Mouse (Mus musculus): ENCODE data around the gene Tagln2. TPM values are rescaled to one million over a fixed set of nuclear protein-coding genes. Genes with fewer than 3 reads are reported as not detected.

Tagln2 gene
- total and polyA plus RNA-seq, 3 experiments: 100 to 581 (median 332) TPM

DNA sequence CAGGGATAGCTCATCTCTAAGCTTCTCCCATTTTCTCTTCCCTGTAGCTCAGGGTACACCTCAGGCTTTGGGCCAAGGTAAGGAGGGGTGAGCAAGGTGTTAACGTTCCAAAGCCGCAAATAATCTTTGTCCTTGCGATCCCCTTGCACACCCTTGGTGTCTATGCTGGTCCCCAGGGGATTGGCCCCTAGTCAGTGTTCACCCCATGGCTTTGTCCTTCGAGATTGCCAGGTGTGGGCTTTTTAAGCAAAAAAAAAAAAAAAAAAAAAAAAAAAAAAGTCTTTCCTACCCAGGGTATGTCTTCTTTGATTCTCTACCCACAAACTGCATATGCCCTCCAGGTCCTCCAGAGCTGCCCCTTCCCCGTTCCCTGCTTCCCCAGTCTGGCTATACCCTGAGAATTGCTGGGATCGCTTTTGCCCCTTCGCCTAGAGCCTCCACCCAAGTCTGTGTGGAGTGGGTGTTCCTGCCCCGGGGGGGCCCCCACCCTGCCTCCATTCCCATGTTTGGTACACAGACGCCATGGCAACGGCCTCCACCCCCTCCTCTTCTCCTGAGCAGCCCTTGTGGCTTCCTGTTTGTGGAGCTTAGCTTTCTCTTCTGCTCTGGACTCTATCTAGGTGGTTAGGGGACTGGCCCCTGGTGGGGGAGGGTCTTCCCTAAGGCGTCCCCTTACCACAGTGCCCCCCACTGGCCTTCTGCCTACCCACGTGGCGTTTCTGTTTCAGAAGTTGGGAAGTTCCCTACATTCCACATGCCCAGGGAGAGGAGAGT lies 1.7 kb downstream of the Tagln2 start:
- H3K79me2 ChIP-seq (ENCODE audit: control insufficient read depth, insufficient read depth, low read length, poor library complexity): peaks cover 43% of the 10 kb centered on the region
- H3K36me3 ChIP-seq (ENCODE audit: control insufficient read depth in 1 of 2, insufficient read depth in 2 of 2, low read length in 2 of 2): peaks cover 0 to 25% of the 10 kb centered on the region in 2 experiments; a peak in 2 of 4 replicates
- peaks cover 9 to 37% of the 10 kb centered on the region in 2 experiments for H3K4me1 ChIP-seq (ENCODE audit: control insufficient read depth in 1 of 2, insufficient read depth in 2 of 2, low read length in 2 of 2)
- no peaks in the 10 kb centered on the region for H3K27me3 ChIP-seq (ENCODE audit: control insufficient read depth in 1 of 2, insufficient read depth in 2 of 2, low read length in 2 of 2)
- H3K9me3 ChIP-seq (replicated peaks; ENCODE audit: insufficient read depth, low read length): no peaks in the 10 kb centered on the region
- peak overlapping the region; percentile 78 for H3K27ac ChIP-seq (ENCODE audit: control insufficient read depth, low read depth, low read length)
- peak overlapping the region; percentile 65 to 91 for H3K4me3 ChIP-seq (ENCODE audit: control insufficient read depth in 1 of 2, insufficient read depth in 1 of 2, low read depth in 2 of 2, low read length in 2 of 2)
- peak; percentile 62 for DNase-seq (ENCODE audit: low read depth, low spot score)
- TF ChIP-seq ZNF384 (IDR thresholded peaks at IDR 0.05; ENCODE audit: low read depth, low read length) (peak; percentile 29; the same call in 1 of the 2 replicates), ELF1 (IDR thresholded peaks at IDR 0.05; ENCODE audit: low read depth, low read length) (0 out of 2 replicates have a peak, but pooled peaks have one; percentile 35), GABPA (IDR thresholded peaks at IDR 0.05; ENCODE audit: low read depth, low read length) (no peak), MXI1 (IDR thresholded peaks at IDR 0.05; ENCODE audit: low read depth, low read length) (peak; percentile 53), MYB (IDR thresholded peaks at IDR 0.05; ENCODE audit: low read depth, low read length) (no peak), UBTF (IDR thresholded peaks at IDR 0.05; ENCODE audit: borderline replicate concordance, insufficient read depth, low read depth, low read length) (0 out of 2 replicates have a peak, but pooled peaks have one; percentile 32), NELFE (IDR thresholded peaks at IDR 0.05; ENCODE audit: low read depth, low read length) (no peak), BHLHE40 (IDR thresholded peaks at IDR 0.05; ENCODE audit: borderline replicate concordance, low read depth, low read length) (0 out of 2 replicates have a peak, but pooled peaks have one; percentile 19), CTCF (IDR thresholded peaks at IDR 0.05 in 2 of 3, conservative IDR thresholded peaks at IDR 0.05 in 1 of 3; ENCODE audit: control insufficient read depth in 1 of 3, insufficient read depth in 1 of 3, low read depth in 2 of 3, low read length in 3 of 3, poor library complexity in 1 of 3, severe bottlenecking in 1 of 3) (no peak), ETS1 (IDR thresholded peaks at IDR 0.05; ENCODE audit: low read depth, low read length) (peak; percentile 28; the same call in 1 of the 2 replicates), EP300 (IDR thresholded peaks at IDR 0.05; ENCODE audit: low read depth in 1 of 2, low read length in 2 of 2) (0 out of 4 replicates have a peak, but pooled peaks of 1 of the 2 experiments have one; percentile 16), MAZ (IDR thresholded peaks at IDR 0.05; ENCODE audit: low read depth, low read length) (0 out of 2 replicates have a peak, but pooled peaks have one; percentile 22)
- peak overlapping the region; percentile 61 for H3K9ac ChIP-seq (ENCODE audit: control insufficient read depth, low read depth, low read length, poor library complexity, severe bottlenecking)

DNA sequence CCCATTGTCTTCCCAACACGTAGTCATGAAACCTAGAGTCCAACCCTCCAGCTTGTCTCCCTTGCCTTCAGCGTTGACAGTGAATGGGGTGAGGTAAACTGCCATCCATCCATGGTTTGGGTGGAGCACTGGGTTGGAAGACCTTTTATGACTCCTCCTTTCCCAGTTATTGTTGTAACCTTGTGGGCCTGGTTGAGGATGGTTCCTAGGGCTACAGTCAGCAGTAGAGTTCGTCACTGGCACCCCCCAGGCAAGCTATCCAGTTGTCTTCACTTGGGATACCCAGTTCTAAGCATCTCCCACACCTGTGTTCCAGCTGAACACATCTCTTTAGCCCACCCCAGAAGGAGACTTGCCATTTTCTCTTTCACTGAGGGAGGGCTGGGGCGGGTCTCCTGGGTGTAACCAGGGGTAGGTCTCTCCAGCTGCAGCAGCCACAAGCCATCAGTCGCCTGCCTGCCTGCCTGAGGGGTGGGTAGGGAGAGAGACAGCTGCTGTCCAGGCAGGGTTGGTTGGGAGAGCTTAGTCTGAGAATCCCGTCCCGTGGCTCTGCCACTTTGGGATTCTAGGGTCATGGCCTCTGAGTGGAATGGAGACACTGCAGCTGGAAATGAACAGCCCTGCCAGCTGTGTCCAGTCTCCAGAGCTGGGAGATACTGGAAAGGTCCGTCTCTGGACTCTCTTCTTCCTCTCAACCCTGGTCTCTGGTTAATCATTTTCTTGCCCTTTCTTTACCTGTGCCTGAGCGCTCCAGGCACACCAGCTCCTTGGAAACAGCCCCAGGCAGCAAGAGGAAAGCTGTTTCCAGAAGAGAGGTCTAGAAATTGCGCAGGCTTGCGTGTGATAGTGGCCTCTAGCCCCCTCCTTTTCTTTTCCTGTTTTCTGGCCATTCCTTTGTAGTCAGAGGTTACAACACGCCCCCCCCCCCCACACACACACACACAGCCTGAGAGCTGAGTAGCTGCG lies 2.6 kb downstream of the Tagln2 start:
- H3K4me3 ChIP-seq (ENCODE audit: control insufficient read depth in 1 of 2, insufficient read depth in 1 of 2, low read depth in 2 of 2, low read length in 2 of 2): peak overlapping the region in 1 of 2 experiments; percentile 65; a peak in 2 of 4 replicates
- peak overlapping the region; percentile 78 for H3K27ac ChIP-seq (ENCODE audit: control insufficient read depth, low read depth, low read length)
- peak overlapping the region; percentile 61 for H3K9ac ChIP-seq (ENCODE audit: control insufficient read depth, low read depth, low read length, poor library complexity, severe bottlenecking)
- peaks cover 0 to 29% of the 10 kb centered on the region in 2 experiments; a peak in 2 of 4 replicates for H3K36me3 ChIP-seq (ENCODE audit: control insufficient read depth in 1 of 2, insufficient read depth in 2 of 2, low read length in 2 of 2)
- no peak for DNase-seq (ENCODE audit: low read depth, low spot score)
- peaks cover 9 to 44% of the 10 kb centered on the region in 2 experiments for H3K4me1 ChIP-seq (ENCODE audit: control insufficient read depth in 1 of 2, insufficient read depth in 2 of 2, low read length in 2 of 2)
- H3K9me3 ChIP-seq (replicated peaks; ENCODE audit: insufficient read depth, low read length): no peaks in the 10 kb centered on the region
- peaks cover 43% of the 10 kb centered on the region for H3K79me2 ChIP-seq (ENCODE audit: control insufficient read depth, insufficient read depth, low read length, poor library complexity)
- TF ChIP-seq MAFK (IDR thresholded peaks at IDR 0.05; ENCODE audit: borderline replicate concordance, low read depth, low read length) (no peak), MXI1 (IDR thresholded peaks at IDR 0.05; ENCODE audit: low read depth, low read length) (peak; percentile 7; the same call in 1 of the 2 replicates), ETS1 (IDR thresholded peaks at IDR 0.05; ENCODE audit: low read depth, low read length) (no peak)
- H3K27me3 ChIP-seq (ENCODE audit: control insufficient read depth in 1 of 2, insufficient read depth in 2 of 2, low read length in 2 of 2): no peaks in the 10 kb centered on the region

All from MEL (cell line).